Mouse (Mus musculus) MEL (cell line): ENCODE measurements around the gene Ifna11. TPM values are rescaled to one million over a fixed set of nuclear protein-coding genes. Genes with fewer than 3 reads are reported as not detected.

Experiments used
- DNase-seq: peaks from one replicate; pipeline ENCODE4 v3.0.0; 2011; ENCODE audit warnings: low read depth, low spot score
- H3K27ac ChIP-seq: 2 replicates; pipeline ENCODE4 v1.5.1; 2012; ENCODE audit warnings: low read depth, mild to moderate bottlenecking, control low read depth, low read length, moderate library complexity; ENCODE audit not compliant: control insufficient read depth
- H3K27me3 ChIP-seq, 2 experiments: fragments of 150-350 bp in 1 of 2; sonication (generic) in 1 of 2; 2 replicates each; pipeline ENCODE4 v1.6.1; 2012; ENCODE audit warnings: low read length in 2 of 2, mild to moderate bottlenecking in 2 of 2, improper control_type of control experiment in 1 of 2, moderate library complexity in 1 of 2; ENCODE audit not compliant: insufficient read depth in 2 of 2, control insufficient read depth in 1 of 2
- H3K36me3 ChIP-seq, 2 experiments: 2 replicates each; pipeline ENCODE4 v1.6.1; 2012 to 2014; ENCODE audit warnings: low read length in 2 of 2, improper control_type of control experiment in 1 of 2, inconsistent platforms in 1 of 2, mild to moderate bottlenecking in 1 of 2; ENCODE audit not compliant: insufficient read depth in 2 of 2, control insufficient read depth in 1 of 2
- H3K4me1 ChIP-seq, 2 experiments: fragments of 150-350 bp in 1 of 2; sonication (generic) in 1 of 2; 2 replicates each; pipeline ENCODE4 v1.6.1; 2012; ENCODE audit warnings: low read length in 2 of 2, improper control_type of control experiment in 1 of 2, mild to moderate bottlenecking in 1 of 2; ENCODE audit not compliant: insufficient read depth in 2 of 2, control insufficient read depth in 1 of 2
- H3K4me3 ChIP-seq, 2 experiments: fragments of 150-350 bp in 1 of 2; sonication (generic) in 1 of 2; 2 replicates each; pipeline ENCODE4 v1.5.1; 2012; ENCODE audit warnings: low read depth in 2 of 2, low read length in 2 of 2, mild to moderate bottlenecking in 2 of 2, moderate library complexity in 2 of 2, control low read depth in 1 of 2, improper control_type of control experiment in 1 of 2; ENCODE audit not compliant: control insufficient read depth in 1 of 2, insufficient read depth in 1 of 2
- H3K79me2 ChIP-seq: 2 replicates; pipeline ENCODE4 v1.6.1; 2012; ENCODE audit warnings: mild to moderate bottlenecking, low read length, moderate library complexity; ENCODE audit not compliant: control insufficient read depth, poor library complexity, insufficient read depth
- H3K9ac ChIP-seq: 2 replicates; pipeline ENCODE4 v1.6.1; 2012; ENCODE audit warnings: low read depth, mild to moderate bottlenecking, control low read depth, low read length, moderate library complexity; ENCODE audit not compliant: control insufficient read depth, poor library complexity, severe bottlenecking
- H3K9me3 ChIP-seq: fragments of 150-350 bp; sonication (generic); replicated peaks from 2 replicates; pipeline ENCODE4 v1.6.1; 2012; ENCODE audit warnings: mild to moderate bottlenecking, low read length, improper control_type of control experiment, moderate library complexity; ENCODE audit not compliant: insufficient read depth
- CHD2 ChIP-seq: IDR thresholded peaks from 2 replicates; pipeline ENCODE4 v1.6.1; 2011; ENCODE audit warnings: low read length, improper control_type of control experiment
- CTCF ChIP-seq, 3 experiments: IDR thresholded peaks in 2 of 3; conservative IDR thresholded peaks in 1 of 3; 2 replicates each; pipeline ENCODE4 v1.5.1; 2011 to 2012; ENCODE audit warnings: low read length in 3 of 3, low read depth in 2 of 3, mild to moderate bottlenecking in 2 of 3, improper control_type of control experiment in 1 of 3, inconsistent platforms in 1 of 3, mixed read lengths in 1 of 3, moderate library complexity in 1 of 3; ENCODE audit not compliant: control insufficient read depth in 1 of 3, insufficient read depth in 1 of 3, poor library complexity in 1 of 3, severe bottlenecking in 1 of 3
- E2F4 ChIP-seq: IDR thresholded peaks from 2 replicates; pipeline ENCODE4 v1.6.1; 2011; ENCODE audit warnings: low read depth, low read length, improper control_type of control experiment, borderline replicate concordance
- EP300 ChIP-seq, 2 experiments: IDR thresholded peaks; 2 replicates each; pipeline ENCODE4 v1.6.1; 2011; ENCODE audit warnings: improper control_type of control experiment in 2 of 2, low read length in 2 of 2, low read depth in 1 of 2, mild to moderate bottlenecking in 1 of 2
- ETS1 ChIP-seq: IDR thresholded peaks from 2 replicates; pipeline ENCODE4 v1.6.1; 2012; ENCODE audit warnings: low read depth, mild to moderate bottlenecking, inconsistent platforms, low read length, improper control_type of control experiment, moderate library complexity
- GABPA ChIP-seq: IDR thresholded peaks from 2 replicates; pipeline ENCODE4 v1.6.1; 2012; ENCODE audit warnings: low read depth, mild to moderate bottlenecking, inconsistent platforms, low read length, improper control_type of control experiment, moderate library complexity
- GATA1 ChIP-seq: IDR thresholded peaks from 2 replicates; pipeline ENCODE4 v1.6.1; 2011; ENCODE audit warnings: low read depth, low read length, improper control_type of control experiment
- HCFC1 ChIP-seq: IDR thresholded peaks from 2 replicates; pipeline ENCODE4 v1.6.1; 2012; ENCODE audit warnings: low read depth, mild to moderate bottlenecking, inconsistent platforms, low read length, improper control_type of control experiment, moderate library complexity
- KAT2A ChIP-seq: conservative IDR thresholded peaks from 2 replicates; pipeline ENCODE4 v1.6.1; 2012; ENCODE audit warnings: low read depth, low read length, improper control_type of control experiment, inconsistent platforms
- MAFK ChIP-seq: IDR thresholded peaks from 2 replicates; pipeline ENCODE4 v1.6.1; 2011; ENCODE audit warnings: low read depth, mild to moderate bottlenecking, low read length, improper control_type of control experiment, borderline replicate concordance
- MAZ ChIP-seq: IDR thresholded peaks from 2 replicates; pipeline ENCODE4 v1.6.1; 2012; ENCODE audit warnings: low read depth, mild to moderate bottlenecking, inconsistent platforms, low read length, improper control_type of control experiment
- MEF2A ChIP-seq: IDR thresholded peaks from 2 replicates; pipeline ENCODE4 v1.6.1; 2014; ENCODE audit warnings: low read depth, mild to moderate bottlenecking, inconsistent platforms, low read length, improper control_type of control experiment; ENCODE audit not compliant: poor library complexity, insufficient replicate concordance, severe bottlenecking; ENCODE audit errors: extremely low read depth
- MXI1 ChIP-seq: IDR thresholded peaks from 2 replicates; pipeline ENCODE4 v1.6.1; 2011; ENCODE audit warnings: mild to moderate bottlenecking, low read depth, low read length, improper control_type of control experiment
- MYC ChIP-seq: IDR thresholded peaks from 2 replicates; pipeline ENCODE4 v1.6.1; 2011; ENCODE audit warnings: low read depth, mild to moderate bottlenecking, low read length, improper control_type of control experiment, moderate library complexity
- NELFE ChIP-seq: IDR thresholded peaks from 2 replicates; pipeline ENCODE4 v1.6.1; 2011; ENCODE audit warnings: low read depth, low read length, improper control_type of control experiment
- NRF1 ChIP-seq: IDR thresholded peaks from 2 replicates; pipeline ENCODE4 v1.6.1; 2014; ENCODE audit warnings: low read depth, mild to moderate bottlenecking, inconsistent platforms, low read length, improper control_type of control experiment, moderate library complexity; ENCODE audit not compliant: poor library complexity, insufficient read depth, severe bottlenecking
- POLR2A ChIP-seq, 2 experiments: IDR thresholded peaks; 2 replicates each; pipeline ENCODE4 v1.6.1; 2011 to 2012; ENCODE audit warnings: low read length in 2 of 2, mild to moderate bottlenecking in 2 of 2, control low read depth in 1 of 2, improper control_type of control experiment in 1 of 2, low read depth in 1 of 2, moderate library complexity in 1 of 2; ENCODE audit not compliant: control insufficient read depth in 1 of 2, insufficient read depth in 1 of 2, poor library complexity in 1 of 2
- RAD21 ChIP-seq: IDR thresholded peaks from 2 replicates; pipeline ENCODE4 v1.6.1; 2011; ENCODE audit warnings: mild to moderate bottlenecking, low read depth, low read length, improper control_type of control experiment
- RCOR1 ChIP-seq: IDR thresholded peaks from 2 replicates; pipeline ENCODE4 v1.6.1; 2012; ENCODE audit warnings: low read depth, mild to moderate bottlenecking, inconsistent platforms, low read length, improper control_type of control experiment
- SIN3A ChIP-seq: IDR thresholded peaks from 2 replicates; pipeline ENCODE4 v1.6.1; 2012; ENCODE audit warnings: low read length, improper control_type of control experiment, inconsistent platforms
- SMC3 ChIP-seq: IDR thresholded peaks from 2 replicates; pipeline ENCODE4 v1.6.1; 2011; ENCODE audit warnings: low read depth, low read length, improper control_type of control experiment
- TAL1 ChIP-seq: IDR thresholded peaks from 2 replicates; pipeline ENCODE4 v1.6.1; 2012; ENCODE audit warnings: mild to moderate bottlenecking, inconsistent platforms, low read length, moderate library complexity, mixed read lengths
- USF2 ChIP-seq, 2 experiments: IDR thresholded peaks; 2 replicates each; pipeline ENCODE4 v1.6.1; 2011 to 2012; ENCODE audit warnings: improper control_type of control experiment in 2 of 2, low read length in 2 of 2, borderline replicate concordance in 1 of 2, inconsistent platforms in 1 of 2, low read depth in 1 of 2, mild to moderate bottlenecking in 1 of 2; ENCODE audit not compliant: insufficient read depth in 1 of 2
- ZMIZ1 ChIP-seq: IDR thresholded peaks from 2 replicates; pipeline ENCODE4 v1.6.1; 2012; ENCODE audit warnings: low read depth, mild to moderate bottlenecking, inconsistent platforms, low read length, improper control_type of control experiment, moderate library complexity
- ZNF384 ChIP-seq: IDR thresholded peaks from 2 replicates; pipeline ENCODE4 v1.6.1; 2012; ENCODE audit warnings: low read depth, mild to moderate bottlenecking, inconsistent platforms, low read length, improper control_type of control experiment
- polyA plus RNA-seq, 2 experiments: library from polyadenylated mRNA; stranded (reverse) in 1 of 2; unstranded in 1 of 2; fragments of >175 nt in 1 of 2; fragments of >200 nt in 1 of 2; gene quantifications; 2 replicates each; pipeline versions ENCODE4 v1.2.1 to v1.2.4; 2012; ENCODE audit warnings: low replicate concordance in 2 of 2, low read depth in 1 of 2; ENCODE audit not compliant: insufficient read length in 2 of 2, insufficient read depth in 1 of 2, missing spikeins in 1 of 2
- total RNA-seq: library from RNA; depleted of rRNA; stranded (reverse); fragments of 300-350 nt; gene quantifications from 2 replicates; pipeline ENCODE4 v1.2.3, GENCODE M21; 2012

Ifna11 gene
- total and polyA plus RNA-seq, 3 experiments: not detected

GRCm38 (mm10) chr4:88851026-88851763 is 31.4 kb downstream of the Ifna11 start:
- H3K9ac ChIP-seq: no peak overlapping the region
- TF ChIP-seq MYC: no peak
- TF ChIP-seq KAT2A: no peak
- no peak for TF ChIP-seq TAL1
- TF ChIP-seq NELFE: no peak
- no peak for TF ChIP-seq RAD21
- TF ChIP-seq NRF1: no peak
- TF ChIP-seq MAFK: no peak
- no peak for TF ChIP-seq POLR2A (IDR thresholded peaks at IDR 0.05; ENCODE audit: control insufficient read depth in 1 of 2, insufficient read depth in 1 of 2, low read depth in 1 of 2, low read length in 2 of 2, poor library complexity in 1 of 2)
- TF ChIP-seq MXI1: no peak
- TF ChIP-seq ETS1: no peak
- TF ChIP-seq GATA1: no peak
- TF ChIP-seq MEF2A: no peak
- TF ChIP-seq USF2 (IDR thresholded peaks at IDR 0.05; ENCODE audit: borderline replicate concordance in 1 of 2, insufficient read depth in 1 of 2, low read depth in 1 of 2, low read length in 2 of 2): no peak
- TF ChIP-seq CTCF (IDR thresholded peaks at IDR 0.05 in 2 of 3, conservative IDR thresholded peaks at IDR 0.05 in 1 of 3; ENCODE audit: control insufficient read depth in 1 of 3, insufficient read depth in 1 of 3, low read depth in 2 of 3, low read length in 3 of 3, poor library complexity in 1 of 3, severe bottlenecking in 1 of 3): no peak
- no peak for TF ChIP-seq ZMIZ1
- no peak for TF ChIP-seq ZNF384
- H3K79me2 ChIP-seq: no peaks in the 10 kb centered on the region
- H3K9me3 ChIP-seq: no peaks in the 10 kb centered on the region
- H3K36me3 ChIP-seq: no peaks in the 10 kb centered on the region
- H3K4me3 ChIP-seq: no peak overlapping the region
- no peak for DNase-seq
- H3K27ac ChIP-seq: no peak overlapping the region
- H3K27me3 ChIP-seq: peaks cover 4 to 26% of the 10 kb centered on the region in 2 experiments
- H3K4me1 ChIP-seq: no peaks in the 10 kb centered on the region

GRCm38 (mm10) chr4:88859214-88859613 is 39.5 kb downstream of the Ifna11 start:
- TF ChIP-seq TAL1: no peak
- TF ChIP-seq RCOR1: no peak
- no peak for TF ChIP-seq EP300 (IDR thresholded peaks at IDR 0.05; ENCODE audit: low read depth in 1 of 2, low read length in 2 of 2)
- TF ChIP-seq HCFC1: no peak
- no peak for TF ChIP-seq E2F4
- TF ChIP-seq GATA1: no peak
- no peak for TF ChIP-seq CHD2
- no peak for TF ChIP-seq MAZ
- TF ChIP-seq SIN3A: no peak
- no peak for TF ChIP-seq SMC3
- TF ChIP-seq GABPA: no peak
- TF ChIP-seq, all 39 proteins: peak for 0
- no peaks in the 10 kb centered on the region; a peak in 1 of 4 replicates for H3K4me1 ChIP-seq
- H3K27ac ChIP-seq: no peak overlapping the region
- no peaks in the 10 kb centered on the region for H3K79me2 ChIP-seq
- H3K27me3 ChIP-seq: peaks cover 5 to 25% of the 10 kb centered on the region in 2 experiments
- DNase-seq: no peak
- H3K4me3 ChIP-seq: no peak overlapping the region
- no peaks in the 10 kb centered on the region for H3K9me3 ChIP-seq
- H3K9ac ChIP-seq: no peak overlapping the region
- no peaks in the 10 kb centered on the region for H3K36me3 ChIP-seq
